Mouse (Mus musculus) layer of hippocampus, postnatal 36 days (tissue): ENCODE data around the gene Gak. TPM values are rescaled to one million over a fixed set of nuclear protein-coding genes. Genes with fewer than 3 reads are reported as not detected.

Experiments
- total RNA-seq, 2 experiments: library from RNA; stranded (reverse); gene quantifications; 2 replicates each; pipeline ENCODE4 v1.2.3; 2021

Gak gene
- total RNA-seq, 2 experiments from 2014 or later = 89.4 to 97.6 TPM

Other genes starting within 250 kb of the Gak start
- under 1 TPM; 0.15 to 0.23 TPM for gene Pde6b, start 241.4 kb downstream of the Gak start, total RNA-seq
- gene Atp5k, start 195.3 kb downstream of the Gak start, total RNA-seq = 100 to 1,000 TPM; 264 to 281 TPM
- gene Mfsd7a, start 180.9 kb downstream of the Gak start, total RNA-seq = 1 to 10 TPM in 1 of 2 experiments, under 1 TPM in 1; 0.57 to 1.1 TPM
- gene Pcgf3, start 168.5 kb downstream of the Gak start, total RNA-seq = 10 to 100 TPM; 50.9 to 55.5 TPM
- gene Cplx1, start 79.7 kb downstream of the Gak start, total RNA-seq = 100 to 1,000 TPM; 523 to 559 TPM
- 10 to 100 TPM; 40.1 to 43.0 TPM for gene Tmem175, start within 50 bp of the Gak start, total RNA-seq
- gene Idua, start 30.6 kb upstream of the Gak start, total RNA-seq = 10 to 100 TPM; 13.9 to 16.0 TPM
- gene Dgkq, start 39.9 kb upstream of the Gak start, total RNA-seq = 10 to 100 TPM; 52.6 to 55.0 TPM
- gene Slc26a1, start 45.8 kb upstream of the Gak start, total RNA-seq = 1 to 10 TPM; 1.2 TPM
- gene Fgfrl1, start 62.6 kb upstream of the Gak start, total RNA-seq = 10 to 100 TPM; 20.8 to 29.5 TPM
- gene Rnf212, start 145.2 kb upstream of the Gak start, total RNA-seq = not detected
- not detected for gene Tmed11, start 165.6 kb upstream of the Gak start, total RNA-seq
- not detected for gene Vmn2r8, start 179.1 kb upstream of the Gak start, total RNA-seq
- not detected for gene Vmn2r9, start 222.8 kb upstream of the Gak start, total RNA-seq